Mouse (Mus musculus) midbrain, embryonic 14.5 days (tissue): ENCODE results near the gene Pard3b. TPM values are rescaled to one million over a fixed set of nuclear protein-coding genes. Genes with fewer than 3 reads are reported as not detected.

Source experiments
- ATAC-seq: fragments of 200-750 bp; cut with Nextera tagmentation; 2 replicates; pipeline ENCODE4 v1.8.0; 2017; ENCODE audit warnings: moderate number of reproducible peaks, moderate library complexity; ENCODE audit not compliant: low FRiP score, low TSS enrichment
- DNase-seq: peaks from one replicate; pipeline ENCODE4 v3.0.0-alpha.2; 2015
- H3K27ac ChIP-seq: fragments of 300-500 bp; sonication (generic); replicated peaks from 2 replicates; pipeline ENCODE4 v1.5.1; 2014; ENCODE audit warnings: mild to moderate bottlenecking, low read depth, low read length, moderate library complexity
- H3K27me3 ChIP-seq: fragments of 300-500 bp; sonication (generic); 2 replicates; pipeline ENCODE4 v1.6.1; 2014; ENCODE audit warnings: low read length, control low read depth, mixed read lengths; ENCODE audit not compliant: control insufficient read depth, insufficient read depth
- H3K36me3 ChIP-seq: fragments of 300-500 bp; sonication (generic); 2 replicates; pipeline ENCODE4 v1.6.1; 2014; ENCODE audit warnings: low read length, control low read depth; ENCODE audit not compliant: control insufficient read depth, insufficient read depth
- H3K4me1 ChIP-seq: fragments of 300-500 bp; sonication (generic); 2 replicates; pipeline ENCODE4 v1.6.1; 2014; ENCODE audit warnings: mild to moderate bottlenecking, antibody characterized with exemption, low read length, control low read depth; ENCODE audit not compliant: control insufficient read depth, insufficient read depth
- H3K4me2 ChIP-seq: fragments of 300-500 bp; sonication (generic); 2 replicates; pipeline ENCODE4 v1.6.1; 2014; ENCODE audit warnings: mild to moderate bottlenecking, low read length, moderate library complexity
- H3K4me3 ChIP-seq: fragments of 300-500 bp; sonication (generic); replicated peaks from 2 replicates; pipeline ENCODE4 v1.5.1; 2014; ENCODE audit warnings: low read depth, low read length
- H3K9ac ChIP-seq: fragments of 300-500 bp; sonication (generic); replicated peaks from 2 replicates; pipeline ENCODE4 v1.6.1; 2014; ENCODE audit warnings: mild to moderate bottlenecking, low read length, moderate library complexity
- H3K9me3 ChIP-seq: fragments of 300-500 bp; sonication (generic); 2 replicates; pipeline ENCODE4 v1.6.1; 2016; ENCODE audit warnings: low read length, control low read depth, mixed read lengths; ENCODE audit not compliant: control insufficient read depth
- WGBS: fragments of 180-500 bp; shearing (Covaris S2); extraction: QIAGEN DNeasy Blood & Tissue Kit; methylation state at CpG from one replicate; pipeline ENCODE4 v1.1.7; 2014; 5-methylcytosine and 5-hydroxymethylcytosine counted together
- polyA plus RNA-seq: library from polyadenylated mRNA; unstranded; fragments of >200 nt; fragmentation: Nextera tagmentation; extraction: Ambion mirVana; gene quantifications from 2 replicates; pipeline ENCODE4 v1.2.1, GENCODE M21; 2014

Gene Pard3b
- polyA plus RNA-seq, 1 experiment from 2014 or later, result 7.8 TPM

GRCm38 (mm10) chr1:61867286-61868082 is 228.9 kb downstream of the Pard3b start:
- Histone ChIP-seq H3K4me3 (no peak overlapping the region), H3K36me3 (no peaks in the 10 kb centered on the region), H3K9me3 (no peaks in the 10 kb centered on the region), H3K4me1 (no peaks in the 10 kb centered on the region), H3K27ac (no peak overlapping the region), H3K4me2 (no peak overlapping the region), H3K27me3 (no peaks in the 10 kb centered on the region), H3K9ac (no peak overlapping the region)
- ATAC-seq (no peak), DNase-seq (no peak)
- WGBS, result 88% methylated on average over 2 of the region's 2 CpGs

DNA sequence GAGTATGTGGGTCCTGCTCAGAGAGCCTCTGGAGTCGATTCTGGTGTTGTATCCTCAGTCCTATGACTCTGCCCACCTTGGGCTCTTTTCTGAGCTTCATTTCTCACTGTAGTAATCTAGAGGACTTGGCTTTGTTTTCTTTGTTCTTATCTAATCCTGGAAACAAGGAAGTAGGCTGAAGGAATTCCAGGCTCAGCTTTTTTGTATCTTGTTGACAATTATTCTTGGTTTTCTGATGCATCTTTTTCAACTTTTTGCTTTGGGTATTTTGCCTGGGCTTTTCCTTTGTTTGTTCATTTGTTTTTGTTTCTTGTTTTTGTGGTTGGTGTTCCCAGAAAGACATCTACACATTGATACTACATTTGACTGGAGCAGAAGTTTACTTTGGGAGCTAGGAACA is 236.3 kb downstream of the Pard3b start:
- no peak overlapping the region for H3K4me3 ChIP-seq
- H3K36me3 ChIP-seq, result no peaks in the 10 kb centered on the region
- H3K27ac ChIP-seq, result no peak overlapping the region
- ATAC-seq (no peak), DNase-seq (no peak)
- H3K9me3 ChIP-seq, result no peaks in the 10 kb centered on the region
- H3K27me3 ChIP-seq, result no peaks in the 10 kb centered on the region
- no peak overlapping the region for H3K9ac ChIP-seq
- 67% methylated on average over 1 of the region's 1 CpGs for WGBS
- H3K4me1 ChIP-seq, result 0 out of 2 replicates have a peak, but pooled peaks cover 4% of the 10 kb centered on the region
- no peak overlapping the region for H3K4me2 ChIP-seq

- H3K27me3 ChIP-seq, result no peaks in the 10 kb centered on the region
- WGBS, result 40% methylated on average over 6 of the region's 6 CpGs
- no peaks in the 10 kb centered on the region for H3K36me3 ChIP-seq
- no peak overlapping the region for H3K9ac ChIP-seq
- ATAC-seq (no peak), DNase-seq (peak; percentile 48)
- H3K4me1 ChIP-seq, result 0 out of 2 replicates have a peak, but pooled peaks cover 7% of the 10 kb centered on the region
- H3K4me3 ChIP-seq, result no peak overlapping the region
- peak overlapping the region; percentile 49; the same call in 1 of the 2 replicates for H3K27ac ChIP-seq
- no peaks in the 10 kb centered on the region for H3K9me3 ChIP-seq
- no peak overlapping the region for H3K4me2 ChIP-seq
Observed at GRCm38 (mm10) chr1:61879706-61880470, 241.3 kb downstream of the Pard3b start.

- Histone ChIP-seq H3K27me3 (no peaks in the 10 kb centered on the region), H3K4me1 (no peaks in the 10 kb centered on the region), H3K4me3 (no peak overlapping the region), H3K9ac (no peak overlapping the region), H3K27ac (no peak overlapping the region), H3K4me2 (no peak overlapping the region), H3K36me3 (no peaks in the 10 kb centered on the region), H3K9me3 (no peaks in the 10 kb centered on the region)
- WGBS, result 91% methylated on average over 4 of the region's 4 CpGs
- DNase-seq (no peak), ATAC-seq (no peak)
Observed at GRCm38 (mm10) chr1:61896048-61896447, 257.4 kb downstream of the Pard3b start.

DNA sequence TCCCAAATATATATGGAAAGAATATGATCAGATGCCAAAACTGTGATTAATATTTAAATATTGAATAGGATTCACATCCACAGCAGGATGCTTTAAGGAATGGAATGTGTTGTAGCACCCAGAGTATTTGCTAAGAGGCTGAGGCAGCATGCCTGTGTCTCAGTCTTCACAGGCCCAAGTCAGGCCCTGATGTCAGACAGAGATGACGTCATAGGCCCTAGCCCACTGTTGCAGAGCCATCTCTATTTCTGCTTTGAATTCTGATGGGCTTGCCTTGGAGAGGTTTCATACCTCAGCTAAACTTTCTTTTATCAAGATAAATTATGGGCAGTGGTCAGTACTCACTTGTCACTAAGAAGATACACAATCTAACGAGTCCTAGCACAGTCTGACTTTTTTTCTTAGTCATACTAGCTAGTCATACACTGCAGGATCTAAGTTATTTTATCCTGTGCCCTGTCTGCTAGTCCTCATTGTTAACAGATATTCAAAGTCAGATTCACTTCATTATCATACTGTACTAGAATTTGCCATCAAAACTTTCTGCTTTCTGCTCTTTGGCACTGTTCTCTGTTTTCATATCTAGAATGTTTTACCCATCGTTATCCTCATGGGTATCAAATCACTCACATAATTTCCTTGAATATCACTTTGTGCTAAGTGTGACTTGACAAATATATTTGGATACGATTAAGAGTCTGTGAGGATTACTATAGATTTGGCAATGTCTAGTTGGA is 264.8 kb downstream of the Pard3b start:
- H3K9me3 ChIP-seq, result no peaks in the 10 kb centered on the region
- H3K9ac ChIP-seq, result no peak overlapping the region
- H3K36me3 ChIP-seq, result no peaks in the 10 kb centered on the region
- H3K4me3 ChIP-seq, result no peak overlapping the region
- H3K27me3 ChIP-seq, result no peaks in the 10 kb centered on the region
- H3K4me1 ChIP-seq, result no peaks in the 10 kb centered on the region
- DNase-seq (no peak), ATAC-seq (no peak)
- WGBS, result 84% methylated on average over 4 of the region's 4 CpGs
- no peak overlapping the region for H3K4me2 ChIP-seq
- no peak overlapping the region for H3K27ac ChIP-seq

GRCm38 (mm10) chr1:61904036-61904435 is 265.4 kb downstream of the Pard3b start:
- Histone ChIP-seq H3K36me3 (no peaks in the 10 kb centered on the region), H3K9me3 (no peaks in the 10 kb centered on the region), H3K4me3 (no peak overlapping the region), H3K27me3 (no peaks in the 10 kb centered on the region), H3K9ac (no peak overlapping the region), H3K27ac (no peak overlapping the region), H3K4me1 (no peaks in the 10 kb centered on the region), H3K4me2 (no peak overlapping the region)
- DNase-seq, result no peak
- no peak for ATAC-seq
- WGBS, result 44% methylated on average over 4 of the region's 4 CpGs

DNA sequence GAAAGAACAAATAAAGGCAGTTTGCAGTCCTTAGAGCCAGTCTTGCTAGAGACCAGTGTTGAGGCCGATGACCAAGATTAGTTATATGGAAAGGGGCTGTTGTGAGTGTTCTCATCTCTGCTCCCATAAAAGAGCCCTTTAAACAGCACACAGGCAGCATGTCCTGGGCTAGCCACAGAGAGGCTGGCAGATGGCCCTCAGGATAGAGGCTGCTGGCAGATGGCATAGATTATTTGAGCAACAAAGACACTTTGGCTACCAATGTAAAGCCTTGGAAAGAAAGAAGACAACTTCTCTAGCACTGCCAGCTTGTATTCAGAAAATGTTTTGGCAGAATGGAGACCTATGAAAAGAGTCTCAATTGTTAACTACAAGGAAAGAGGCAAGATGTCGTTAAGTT is 274.3 kb downstream of the Pard3b start:
- H3K9ac ChIP-seq, result no peak overlapping the region
- DNase-seq (peak; percentile 52), ATAC-seq (no peak)
- H3K4me1 ChIP-seq, result 0 out of 2 replicates have a peak, but pooled peaks cover 3% of the 10 kb centered on the region
- no peaks in the 10 kb centered on the region for H3K36me3 ChIP-seq
- H3K27ac ChIP-seq, result no peak overlapping the region
- no peak overlapping the region for H3K4me3 ChIP-seq
- H3K4me2 ChIP-seq, result no peak overlapping the region
- 34% methylated on average over 2 of the region's 2 CpGs for WGBS
- H3K27me3 ChIP-seq, result no peaks in the 10 kb centered on the region
- no peaks in the 10 kb centered on the region for H3K9me3 ChIP-seq

- DNase-seq (peak; percentile 82), ATAC-seq (no peak)
- Histone ChIP-seq H3K27ac (no peak overlapping the region), H3K4me2 (no peak overlapping the region), H3K9ac (no peak overlapping the region), H3K4me3 (no peak overlapping the region), H3K36me3 (no peaks in the 10 kb centered on the region), H3K9me3 (no peaks in the 10 kb centered on the region), H3K4me1 (no peaks in the 10 kb centered on the region), H3K27me3 (no peaks in the 10 kb centered on the region)
- 14% methylated on average over 2 of the region's 2 CpGs for WGBS
Observed at GRCm38 (mm10) chr1:61924958-61925357, 286.3 kb downstream of the Pard3b start.
